In the genomic region with DNA sequence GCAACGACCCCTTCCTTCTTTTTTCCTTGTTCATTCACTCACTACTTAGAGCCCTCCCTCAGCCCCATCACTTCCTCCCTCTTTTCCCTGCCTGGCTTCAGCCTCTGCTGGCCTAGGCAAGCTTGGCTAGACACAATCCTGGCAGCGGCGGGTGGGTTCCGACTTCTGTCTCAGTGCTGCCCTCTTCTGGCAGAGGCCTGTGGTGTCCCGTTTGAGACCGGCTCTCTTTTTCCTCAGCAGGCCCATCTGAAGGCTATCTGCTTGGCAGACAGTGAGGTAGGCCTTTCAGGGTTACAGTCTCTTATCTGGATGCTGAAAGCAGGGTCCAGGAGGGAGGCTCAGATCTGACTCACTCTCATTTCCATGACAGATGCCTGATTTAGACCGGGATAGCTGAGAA, we compare ENCODE assay signal across 8 mouse cellular contexts. TPM values are rescaled to one million over a fixed set of nuclear protein-coding genes. Genes with fewer than 3 reads are reported as not detected.
DNase-seq lines count a peak whose midpoint lies in the region; ATAC-seq lines count a peak whose summit lies in the region.

No protein-coding gene starts in this region.

- ATAC-seq in midbrain, embryonic 13.5 days, result peak; percentile 79

- H3K4me3 ChIP-seq in midbrain, embryonic 13.5 days (replicated peaks), result no peak overlapping the region

- no peaks in the 10 kb centered on the region for H3K4me1 ChIP-seq in midbrain, embryonic 13.5 days (replicated peaks)

- no peaks in the 10 kb centered on the region for H3K9me3 ChIP-seq in midbrain, embryonic 13.5 days

- no peak overlapping the region for H3K9ac ChIP-seq in midbrain, embryonic 13.5 days (replicated peaks)

- intact Hi-C loops in left cerebral cortex, postnatal 14 days (cut with DNase I), result no loop called here

- H3K27me3 ChIP-seq in midbrain, embryonic 13.5 days, result 0 out of 2 replicates have a peak, but pooled peaks cover 3% of the 10 kb centered on the region

- no peak overlapping the region for H3K27ac ChIP-seq in midbrain, embryonic 13.5 days

- no peak overlapping the region for H3K4me2 ChIP-seq in midbrain, embryonic 13.5 days (replicated peaks)

- 5% methylated on average over 7 of the region's 7 CpGs for WGBS in midbrain, embryonic 13.5 days

- DNase-seq in adipocyte (ENCODE audit: low spot score), result peak; percentile 84
- peak; percentile 94 to 97 for DNase-seq in cerebellum, postnatal 36 days
- peak; percentile 86 for DNase-seq in gastrocnemius, adult 18-20 months (ENCODE audit: low spot score)
- peak; percentile 74 for DNase-seq in induced T-regulatory cell, adult 2 months (ENCODE audit: low read depth)
- peak; percentile 89 to 92 for DNase-seq in left cerebral cortex, postnatal 14 days (ENCODE audit: low spot score in 2 of 2)
- DNase-seq in skeletal muscle tissue, adult 2 months (ENCODE audit: low read depth, low spot score), result peak; percentile 74
- DNase-seq in yolk sac, embryonic 10.5 days (ENCODE audit: low spot score), result peak; percentile 60

- no peaks in the 10 kb centered on the region for H3K36me3 ChIP-seq in midbrain, embryonic 13.5 days

RNA-seq across cellular contexts. Expression of a gene that starts 26.2 kb away (rescaled TPM):
- total RNA-seq in gastrocnemius, adult 18-20 months (2021), result 10 to 100 TPM; 27.2 to 27.9 TPM
- 100 to 1,000 TPM; 119 to 122 TPM for total RNA-seq in left cerebral cortex, postnatal 14 days (2021)
- 108 and 114 TPM in 2 replicates for polyA plus RNA-seq in midbrain, embryonic 13.5 days (2015; fragmentation: Nextera tagmentation; extraction: Ambion mirVana)

Comparison
In these comparisons a context has a peak if more than half of its experiments do, and no peak if none do; other contexts are left out.
1. RNA of a gene that starts 26.2 kb away (total RNA-seq): 119 to 122 TPM in left cerebral cortex, postnatal 14 days; 27.2 to 27.9 TPM in gastrocnemius, adult 18-20 months; every median in the first group is over 4 times any median in the second.
2. Peak in every context shown above with its lines, with median percentiles within 50 percentile points of each other: DNase-seq.